Mouse (Mus musculus): ENCODE measurements around the gene Gm21887.
"Not testable (repeated sequence)": the region's sequence is repeated elsewhere in the genome, so short reads cannot be mapped to it uniquely, and the experiment has no call there.

The Gm21887 gene

DNA sequence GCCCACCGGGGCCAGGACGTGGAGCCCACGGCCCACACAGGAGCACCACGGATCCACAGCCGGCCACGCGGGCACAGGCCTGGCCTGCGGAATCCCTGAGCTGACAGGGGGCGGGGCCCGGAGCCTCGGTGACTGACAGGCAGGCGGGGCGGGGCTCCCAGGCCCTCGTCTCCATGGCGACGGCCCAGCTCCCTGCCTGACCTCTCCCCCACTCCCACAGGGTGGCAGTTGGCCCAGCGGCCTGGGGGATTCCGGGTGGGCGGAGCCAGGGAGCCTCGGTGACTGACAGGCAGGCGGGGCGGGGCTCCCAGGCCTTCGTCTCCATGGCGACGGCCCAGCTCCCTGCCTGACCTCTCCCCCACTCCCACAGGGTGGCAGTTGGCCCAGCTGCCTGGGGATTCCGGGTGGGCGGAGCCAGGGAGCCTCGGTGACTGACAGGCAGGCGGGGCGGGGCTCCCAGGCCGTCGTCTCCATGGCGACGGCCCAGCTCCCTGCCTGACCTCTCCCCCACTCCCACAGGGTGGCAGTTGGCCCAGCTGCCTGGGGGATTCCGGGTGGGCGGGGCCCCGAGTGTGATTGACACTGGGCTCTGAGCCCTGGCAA is 11.5 kb upstream of the Gm21887 start:
- DNase-seq (ENCODE audit: low spot score in 2 of 2), result peak; percentile 100

DNA sequence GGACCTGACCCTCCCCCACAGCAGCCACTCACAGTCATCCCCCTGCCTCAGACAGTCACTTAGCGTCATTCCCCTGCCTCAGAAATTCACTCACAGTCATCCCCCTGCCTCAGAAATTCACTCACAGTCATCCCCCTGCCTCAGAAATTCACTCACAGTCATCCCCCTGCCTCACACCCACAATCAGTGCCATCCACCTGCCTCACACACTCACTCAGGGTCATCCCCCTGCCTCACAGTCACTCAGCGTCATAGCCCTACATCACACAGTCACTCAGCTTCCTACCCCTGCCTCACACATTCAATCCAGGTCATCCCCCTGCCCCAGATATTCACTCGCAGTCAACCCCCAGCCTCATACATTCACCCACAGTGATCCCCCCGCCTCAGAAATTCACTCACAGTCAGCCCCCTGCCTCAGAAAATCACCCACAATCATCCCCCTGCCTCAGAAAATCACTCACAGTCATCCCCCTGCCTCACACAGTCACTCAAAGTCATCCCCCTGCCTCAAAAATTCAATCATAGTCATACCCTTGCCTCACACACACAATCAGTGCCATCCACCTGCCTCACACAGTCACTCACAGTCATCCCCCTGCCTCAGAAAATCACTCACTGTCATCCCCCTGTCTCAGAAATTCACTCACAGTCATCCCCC is 10.8 kb upstream of the Gm21887 start:
- peak in 1 of 2 experiments; percentile 34 for DNase-seq (ENCODE audit: low spot score in 2 of 2)

DNA sequence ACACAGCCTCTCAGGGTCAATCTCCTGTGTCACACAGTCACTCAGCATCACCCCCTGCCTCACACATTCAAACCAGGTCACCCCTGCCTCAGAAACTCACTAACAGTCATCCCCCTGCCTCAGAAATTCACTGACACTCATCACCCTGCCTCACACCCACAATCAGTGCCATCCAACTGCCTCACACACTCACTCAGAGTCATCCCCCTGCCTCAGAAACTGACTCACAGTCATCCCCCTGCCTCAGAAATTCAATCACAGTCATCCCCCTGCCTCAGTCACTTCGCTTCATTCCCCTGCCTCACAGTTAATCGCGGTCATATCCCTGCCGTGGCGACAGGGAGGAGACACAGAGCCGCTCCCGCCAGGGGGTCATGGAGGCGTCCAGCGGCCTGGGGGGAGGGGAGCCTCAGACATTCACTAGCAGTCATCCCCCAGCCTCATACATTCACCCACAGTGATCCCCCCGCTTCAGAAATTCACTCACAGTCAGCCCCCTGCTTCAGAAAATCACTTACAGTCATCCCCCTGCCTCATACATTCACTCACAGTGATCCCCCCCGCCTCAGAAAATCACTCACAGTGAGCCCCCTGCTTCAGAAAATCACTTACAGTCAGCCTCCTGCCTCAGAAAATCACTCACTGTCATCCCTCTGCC is 10.1 kb upstream of the Gm21887 start:
- DNase-seq (ENCODE audit: low spot score in 2 of 2), result peak; percentile 78 to 87

DNA sequence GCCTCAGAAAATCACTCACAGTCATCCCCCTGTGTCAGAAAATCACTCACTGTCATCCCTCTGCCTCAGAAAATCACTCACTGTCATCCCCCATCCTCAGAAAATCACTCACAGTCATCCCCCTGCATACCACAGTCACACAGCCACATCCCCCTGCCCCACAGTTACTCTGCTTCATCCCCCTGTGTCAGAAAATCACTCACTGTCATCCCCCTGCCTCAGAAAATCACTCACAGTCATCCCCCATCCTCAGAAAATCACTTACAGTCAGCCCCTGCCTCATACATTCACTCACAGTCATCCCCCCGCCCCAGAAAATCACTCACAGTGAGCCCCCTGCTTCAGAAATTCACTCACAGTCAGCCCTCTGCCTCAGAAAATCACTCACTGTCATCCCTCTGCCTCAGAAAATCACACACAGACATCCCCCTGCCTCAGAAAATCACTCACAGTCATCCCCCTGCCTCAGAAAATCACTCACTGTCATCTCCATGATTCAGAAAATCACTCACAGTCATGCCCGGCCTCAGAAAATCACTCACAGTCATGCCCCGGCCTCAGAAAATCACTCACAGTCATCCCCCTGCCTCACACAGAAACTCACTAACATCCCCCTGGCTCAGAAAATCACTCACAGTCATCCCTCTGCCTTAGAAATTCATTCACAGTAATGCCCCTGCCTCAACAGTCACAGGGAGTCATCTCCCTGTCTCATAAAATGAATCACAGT is 9.4 kb upstream of the Gm21887 start:
- not testable (repeated sequence) for DNase-seq (ENCODE audit: low spot score in 2 of 2)

DNA sequence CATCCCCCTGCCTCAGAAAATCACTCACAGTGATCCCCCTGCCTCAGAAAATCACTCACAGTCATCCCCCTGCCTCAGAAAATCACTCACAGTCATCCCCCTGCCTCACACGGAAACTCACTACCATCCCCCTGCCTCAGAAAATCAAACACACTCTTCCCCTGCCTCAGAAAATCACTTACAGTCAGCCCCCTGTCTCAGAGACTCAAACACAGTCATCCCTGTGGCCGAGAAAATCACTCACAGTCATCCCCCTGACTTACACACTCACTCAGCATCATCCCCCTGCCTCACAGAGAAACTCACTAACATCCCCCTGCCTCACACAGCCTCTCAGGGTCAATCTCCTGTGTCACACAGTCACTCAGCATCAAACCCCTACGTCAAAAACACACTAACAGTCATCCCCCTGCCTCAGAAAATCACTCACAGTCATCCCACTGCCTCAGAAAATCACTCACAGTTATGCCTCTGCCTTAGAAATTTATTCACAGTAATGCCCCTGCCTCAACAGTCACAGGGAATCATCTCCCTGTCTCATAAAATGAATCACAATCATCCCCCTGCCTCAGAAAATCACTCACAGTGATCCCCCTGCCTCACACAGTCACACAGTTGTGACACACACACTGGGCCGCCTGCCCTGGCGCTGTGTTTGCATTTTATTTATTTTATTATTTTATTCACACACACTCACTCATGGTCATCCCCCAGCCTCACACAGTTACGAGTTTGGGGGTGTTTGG is 8.6 kb upstream of the Gm21887 start:
- DNase-seq (ENCODE audit: low spot score in 2 of 2), result peak; percentile 29 to 40

DNA sequence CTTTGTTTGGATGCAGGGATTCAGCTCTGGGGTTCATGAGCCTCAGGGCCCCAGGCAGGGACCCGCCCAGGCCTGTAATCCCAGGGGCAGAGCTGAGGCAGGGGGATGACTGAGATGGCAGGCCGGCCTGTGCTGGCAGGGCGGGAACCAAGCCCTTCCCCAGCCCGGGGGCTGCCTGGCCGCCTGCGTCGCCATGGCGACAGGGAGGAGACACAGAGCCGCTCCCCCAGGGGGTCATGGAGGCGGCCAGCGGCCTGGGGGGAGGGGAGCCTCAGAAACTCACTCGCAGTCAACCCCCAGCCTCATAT is 8.1 kb upstream of the Gm21887 start:
- not testable (repeated sequence) for DNase-seq (ENCODE audit: low spot score in 2 of 2)

DNA sequence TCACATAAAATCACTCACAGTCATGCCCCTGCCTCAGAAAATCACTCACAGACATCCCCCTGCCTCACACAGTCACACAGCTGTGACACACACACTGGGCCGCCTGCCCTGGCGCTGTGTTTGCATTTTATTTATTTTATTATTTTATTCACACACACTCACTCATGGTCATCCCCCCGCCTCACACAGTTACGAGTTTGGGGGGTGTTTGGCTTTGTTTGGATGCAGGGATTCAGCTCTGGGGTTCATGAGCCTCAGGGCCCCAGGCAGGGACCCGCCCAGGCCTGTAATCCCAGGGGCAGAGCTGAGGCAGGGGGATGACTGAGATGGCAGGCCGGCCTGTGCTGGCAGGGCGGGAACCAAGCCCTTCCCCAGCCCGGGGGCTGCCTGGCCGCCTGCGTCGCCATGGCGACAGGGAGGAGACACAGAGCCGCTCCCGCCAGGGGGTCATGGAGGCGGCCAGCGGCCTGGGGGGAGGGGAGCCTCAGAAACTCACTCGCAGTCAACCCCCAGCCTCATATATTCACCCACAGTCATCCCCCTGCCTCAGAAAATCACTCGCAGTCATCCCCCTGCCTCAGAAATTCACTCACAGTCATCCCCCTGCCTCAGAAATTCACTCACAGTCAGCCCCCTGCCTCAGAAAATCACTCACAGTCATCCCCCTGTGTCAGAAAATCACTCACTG is 6.8 kb upstream of the Gm21887 start:
- DNase-seq (ENCODE audit: low spot score in 2 of 2), result peak in 1 of 2 experiments; percentile 29

DNA sequence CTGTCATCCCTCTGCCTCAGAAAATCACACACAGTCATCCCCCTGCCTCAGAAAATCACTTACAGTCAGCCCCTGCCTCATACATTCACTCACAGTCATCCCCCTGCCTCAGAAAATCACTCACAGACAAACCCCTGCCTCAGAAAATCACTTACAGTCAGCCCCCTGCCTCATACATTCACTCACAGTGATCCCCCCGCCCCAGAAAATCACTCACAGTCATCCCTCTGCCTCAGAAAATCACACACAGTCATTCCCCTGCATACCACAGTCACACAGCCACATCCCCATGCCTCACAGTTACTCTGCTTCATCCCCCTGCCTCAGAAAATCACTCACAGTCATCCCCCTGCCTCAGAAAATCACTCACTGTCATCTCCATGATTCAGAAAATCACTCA is 5.9 kb upstream of the Gm21887 start:
- not testable (repeated sequence) for DNase-seq (ENCODE audit: low spot score in 2 of 2)

DNA sequence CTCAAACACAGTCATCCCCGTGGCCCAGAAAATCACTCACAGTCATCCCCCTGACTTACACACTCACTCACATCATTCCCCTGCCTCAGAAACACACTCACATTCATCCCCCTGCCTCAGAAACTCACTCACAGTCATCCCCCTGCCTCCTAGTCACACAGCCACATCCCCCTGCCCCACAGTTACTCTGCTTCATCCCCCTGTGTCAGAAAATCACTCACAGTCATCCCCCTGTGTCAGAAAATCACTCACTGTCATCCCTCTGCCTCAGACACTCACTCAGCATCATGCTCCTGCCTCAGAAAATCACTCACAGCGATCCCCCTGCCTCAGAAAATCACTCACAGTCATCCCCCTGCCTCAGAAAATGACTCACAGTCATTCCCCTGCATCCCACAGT is 5.2 kb upstream of the Gm21887 start:
- DNase-seq (ENCODE audit: low spot score in 2 of 2), result peak; percentile 45 to 47

DNA sequence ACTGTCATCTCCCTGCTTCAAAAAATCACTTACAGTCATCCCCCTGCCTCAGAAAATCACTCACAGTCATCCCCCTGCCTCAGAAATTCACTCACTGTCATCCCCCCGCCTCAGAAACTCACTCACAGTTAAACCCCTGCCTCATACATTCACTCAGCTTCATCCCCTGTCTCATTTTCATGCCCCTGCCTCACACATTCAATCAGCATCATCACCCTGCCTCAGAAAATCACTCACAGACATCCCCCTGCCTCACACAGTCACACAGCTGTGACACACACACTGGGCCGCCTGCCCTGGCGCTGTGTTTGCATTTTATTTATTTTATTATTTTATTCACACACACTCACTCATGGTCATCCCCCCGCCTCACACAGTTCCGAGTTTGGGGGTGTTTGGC is 4.7 kb upstream of the Gm21887 start:
- peak; percentile 31 to 41 for DNase-seq (ENCODE audit: low spot score in 2 of 2)

DNA sequence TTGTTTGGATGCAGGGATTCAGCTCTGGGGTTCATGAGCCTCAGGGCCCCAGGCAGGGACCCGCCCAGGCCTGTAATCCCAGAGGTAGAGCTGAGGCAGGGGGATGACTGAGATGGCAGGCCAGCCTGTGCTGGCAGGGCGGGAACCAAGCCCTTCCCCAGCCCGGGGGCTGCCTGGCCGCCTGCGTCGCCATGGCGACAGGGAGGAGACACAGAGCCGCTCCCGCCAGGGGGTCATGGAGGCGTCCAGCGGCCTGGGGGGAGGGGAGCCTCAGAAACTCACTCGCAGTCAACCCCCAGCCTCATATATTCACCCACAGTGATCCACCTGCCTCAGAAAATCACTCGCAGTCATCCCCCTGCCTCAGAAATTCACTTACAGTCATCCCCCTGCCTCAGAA is 4.3 kb upstream of the Gm21887 start:
- DNase-seq (ENCODE audit: low spot score in 2 of 2), result peak; percentile 64 to 67

DNA sequence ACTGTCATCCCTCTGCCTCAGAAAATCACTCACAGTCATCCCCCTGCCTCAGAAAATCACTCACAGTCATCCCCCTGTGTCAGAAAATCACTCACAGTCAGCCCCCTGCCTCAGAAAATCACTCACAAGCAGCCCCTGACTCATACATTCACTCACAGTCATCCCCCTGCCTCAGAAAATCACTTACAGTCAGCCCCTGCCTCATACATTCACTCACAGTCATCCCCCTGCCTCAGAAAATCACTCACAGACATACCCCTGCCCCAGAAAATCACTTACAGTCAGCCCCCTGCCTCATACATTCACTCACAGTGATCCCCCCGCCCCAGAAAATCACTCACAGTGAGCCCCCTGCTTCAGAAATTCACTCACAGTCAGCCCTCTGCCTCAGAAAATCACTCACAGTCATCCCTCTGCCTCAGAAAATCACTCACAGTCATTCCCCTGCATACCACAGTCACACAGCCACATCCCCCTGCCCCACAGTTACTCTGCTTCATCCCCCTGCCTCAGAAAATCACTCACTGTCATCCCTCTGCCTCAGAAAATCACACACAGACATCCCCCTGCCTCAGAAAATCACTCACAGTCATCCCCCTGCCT is 3.7 kb upstream of the Gm21887 start:
- peak in 1 of 2 experiments; percentile 22 for DNase-seq (ENCODE audit: low spot score in 2 of 2)

DNA sequence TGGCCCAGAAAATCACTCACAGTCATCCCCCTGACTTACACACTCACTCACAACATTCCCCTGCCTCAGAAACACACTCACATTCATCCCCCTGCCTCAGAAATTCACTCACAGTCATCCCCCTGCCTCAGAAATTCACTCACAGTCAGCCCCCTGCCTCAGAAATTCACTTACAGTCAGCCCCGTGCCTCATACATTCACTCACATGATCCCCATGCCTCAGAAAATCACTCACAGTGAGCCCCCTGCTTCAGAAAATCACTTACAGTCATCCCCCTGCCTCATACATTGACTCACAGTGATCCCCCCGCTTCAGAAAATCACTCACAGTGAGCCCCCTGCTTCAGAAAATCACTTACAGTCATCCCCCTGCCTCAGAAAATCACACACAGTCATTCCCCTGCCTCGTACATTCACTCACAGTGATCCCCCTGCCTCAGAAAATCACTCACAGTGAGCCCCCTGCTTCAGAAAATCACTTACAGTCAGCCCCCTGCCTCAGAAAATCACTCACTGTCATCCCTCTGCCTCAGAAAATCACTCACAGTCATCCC is 2.7 kb upstream of the Gm21887 start:
- DNase-seq (ENCODE audit: low spot score in 2 of 2), result peak; percentile 35

DNA sequence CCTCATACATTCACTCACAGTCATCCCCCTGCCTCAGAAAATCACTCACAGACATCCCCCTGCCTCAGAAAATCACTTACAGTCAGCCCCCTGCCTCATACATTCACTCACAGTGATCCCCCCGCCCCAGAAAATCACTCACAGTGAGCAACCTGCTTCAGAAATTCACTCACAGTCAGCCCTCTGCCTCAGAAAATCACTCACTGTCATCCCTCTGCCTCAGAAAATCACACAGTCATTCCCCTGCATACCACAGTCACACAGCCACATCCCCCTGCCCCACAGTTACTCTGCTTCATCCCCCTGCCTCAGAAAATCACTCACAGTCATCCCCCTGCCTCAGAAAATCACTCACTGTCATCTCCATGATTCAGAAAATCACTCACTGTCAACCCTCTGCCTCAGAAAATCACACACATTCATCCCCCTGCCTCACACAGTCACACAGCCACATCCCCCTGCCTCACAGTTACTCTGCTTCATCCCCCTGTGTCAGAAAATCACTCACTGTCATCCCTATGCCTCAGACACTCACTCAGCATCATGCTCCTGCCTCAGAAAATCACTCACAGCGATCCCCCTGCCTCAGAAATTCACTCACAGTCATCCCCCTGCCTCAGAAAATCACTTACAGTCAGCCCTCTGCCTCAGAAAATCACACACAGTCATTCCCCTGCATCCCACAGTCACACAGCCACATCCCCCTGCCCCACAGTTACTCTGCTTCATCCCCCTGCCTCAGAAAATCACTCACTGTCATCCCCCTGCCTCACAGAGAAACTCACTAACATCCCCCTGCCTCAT is 1.9 kb upstream of the Gm21887 start:
- peak; percentile 47 to 52 for DNase-seq (ENCODE audit: low spot score in 2 of 2)

DNA sequence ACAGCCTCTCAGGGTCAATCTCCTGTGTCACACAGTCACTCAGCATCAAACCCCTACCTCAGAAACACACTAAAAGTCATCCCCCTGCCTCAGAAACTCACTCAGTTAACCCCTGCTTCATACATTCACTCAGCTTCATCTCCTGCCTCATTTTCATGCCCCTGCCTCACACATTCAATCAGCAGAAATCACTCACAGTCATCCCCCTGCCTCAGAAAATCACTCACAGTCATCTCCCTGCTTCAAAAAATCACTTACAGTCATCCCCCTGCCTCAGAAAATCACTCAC is 1.3 kb upstream of the Gm21887 start:
- DNase-seq (ENCODE audit: low spot score in 2 of 2), result not testable (repeated sequence)

DNA sequence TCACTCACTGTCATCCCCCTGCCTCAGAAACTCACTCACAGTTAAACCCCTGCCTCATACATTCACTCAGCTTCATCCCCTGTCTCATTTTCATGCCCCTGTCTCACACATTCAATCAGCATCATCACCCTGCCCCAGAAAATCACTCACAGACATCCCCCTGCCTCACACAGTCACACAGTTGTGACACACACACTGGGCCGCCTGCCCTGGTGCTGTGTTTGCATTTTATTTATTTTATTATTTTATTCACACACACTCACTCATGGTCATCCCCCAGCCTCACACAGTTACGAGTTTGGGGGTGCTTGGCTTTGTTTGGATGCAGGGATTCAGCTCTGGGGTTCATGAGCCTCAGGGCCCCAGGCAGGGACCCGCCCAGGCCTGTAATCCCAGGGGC is 875 bp upstream of the Gm21887 start:
- DNase-seq (ENCODE audit: low spot score in 2 of 2), result peak; percentile 82 to 88

DNA sequence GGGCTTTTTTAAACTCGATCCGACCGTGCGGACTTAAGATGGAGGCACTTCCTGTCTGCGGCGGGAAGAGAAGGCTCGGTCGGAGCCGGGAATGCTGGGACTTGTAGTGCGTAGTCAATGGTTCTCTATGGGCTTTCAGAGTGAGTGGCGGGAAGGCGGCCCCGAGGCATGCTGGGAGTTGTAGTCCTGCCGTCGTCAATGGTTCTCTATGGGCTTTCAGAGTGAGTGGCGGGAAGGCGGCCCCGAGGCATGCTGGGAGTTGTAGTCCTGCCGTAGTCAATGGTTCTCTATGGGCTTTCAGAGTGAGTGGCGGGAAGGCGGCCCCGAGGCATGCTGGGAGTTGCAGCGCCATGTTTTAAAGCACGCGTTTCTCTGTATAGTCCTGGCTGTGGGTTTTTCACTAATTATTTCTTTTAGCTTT is 352 bp downstream of the Gm21887 start:
- peak; percentile 100 for DNase-seq (ENCODE audit: low spot score in 2 of 2)

DNA sequence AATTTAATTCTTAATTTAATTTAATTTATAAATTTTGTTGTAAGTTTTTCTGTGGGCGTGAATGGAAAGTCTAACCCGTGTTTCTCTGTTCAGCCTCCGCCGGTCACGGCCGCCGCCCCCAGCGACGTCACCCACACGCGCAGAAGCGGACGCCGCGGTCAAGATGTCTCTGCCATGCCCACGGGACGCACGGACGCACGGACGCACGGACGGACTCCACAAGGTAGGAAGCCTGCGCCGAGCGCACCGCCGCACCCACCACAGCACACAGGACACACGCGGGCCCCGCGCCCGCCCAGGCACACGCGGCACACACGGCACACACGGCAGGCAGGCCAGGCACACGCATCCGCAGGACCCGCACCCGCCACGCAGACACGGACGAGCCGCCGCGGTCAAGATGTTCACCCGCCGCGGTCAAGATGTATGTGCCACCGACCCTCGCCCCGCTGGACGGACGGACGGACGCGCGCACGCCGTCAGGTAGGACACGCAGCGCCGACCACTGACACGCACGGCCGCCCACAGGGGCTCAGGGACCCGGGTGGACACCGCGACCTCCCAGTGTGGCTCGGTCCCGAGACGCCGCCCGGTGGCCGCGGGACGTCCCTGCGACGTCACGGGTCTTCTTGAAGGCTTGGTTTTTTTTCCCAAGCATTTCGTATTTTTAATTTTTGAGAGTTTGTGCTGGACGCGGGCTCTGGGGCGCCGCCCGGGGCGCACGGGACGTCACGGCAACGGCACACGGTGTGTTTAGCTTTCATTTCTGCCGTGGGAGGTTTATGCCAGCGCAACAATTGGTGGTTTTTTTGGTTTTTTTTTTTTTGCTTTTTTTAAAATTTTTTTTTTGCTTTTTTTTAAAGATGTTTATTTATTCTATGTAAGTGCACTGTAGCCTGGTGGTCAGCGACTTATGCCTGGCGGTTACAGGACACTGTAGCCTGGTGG is 1.4 kb downstream of the Gm21887 start:
- DNase-seq (ENCODE audit: low spot score in 2 of 2), result peak; percentile 93 to 94

DNA sequence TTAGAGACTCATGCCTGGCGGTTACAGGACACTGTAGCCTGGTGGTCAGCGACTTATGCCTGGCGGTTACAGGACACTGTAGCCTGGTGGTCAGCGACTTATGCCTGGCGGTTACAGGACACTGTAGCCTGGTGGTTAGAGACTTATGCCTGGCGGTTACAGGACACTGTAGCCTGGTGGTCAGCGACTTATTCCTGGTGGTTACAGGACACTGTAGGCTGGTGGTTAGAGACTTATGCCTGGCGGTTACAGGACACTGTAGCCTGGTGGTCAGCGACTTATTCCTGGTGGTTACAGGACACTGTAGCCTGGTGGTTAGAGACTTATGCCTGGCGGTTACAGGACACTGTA is 2.0 kb downstream of the Gm21887 start:
- DNase-seq (ENCODE audit: low spot score in 2 of 2), result peak; percentile 40 to 71

Measured in right cerebral cortex, postnatal 10 days (tissue).